Mouse (Mus musculus) liver, embryonic 14.5 days (tissue): ENCODE data around the gene 1600014C23Rik. TPM values are rescaled to one million over a fixed set of nuclear protein-coding genes. Genes with fewer than 3 reads are reported as not detected.

Experiments used
- ATAC-seq: fragments of 200-750 bp; cut with Nextera tagmentation; 2 replicates; pipeline ENCODE4 v1.8.0; 2017; ENCODE audit warnings: moderate number of reproducible peaks, mild to moderate bottlenecking, moderate library complexity; ENCODE audit not compliant: insufficient read depth
- DNase-seq, 3 experiments: peaks; one replicate each; pipeline ENCODE4 v3.0.0-alpha.2; 2012 to 2013; ENCODE audit warnings: low read depth in 3 of 3, low spot score in 3 of 3
- H3K27ac ChIP-seq: fragments of 300-500 bp; sonication (generic); 2 replicates; pipeline ENCODE4 v1.5.1; 2014; ENCODE audit warnings: moderate library complexity, mild to moderate bottlenecking, control low read depth, inconsistent platforms
- H3K27me3 ChIP-seq: fragments of 300-500 bp; sonication (generic); 2 replicates; pipeline ENCODE4 v1.6.1; 2014; ENCODE audit warnings: mild to moderate bottlenecking, low read length, moderate library complexity; ENCODE audit not compliant: control insufficient read depth, insufficient read depth
- H3K36me3 ChIP-seq: fragments of 300-500 bp; sonication (generic); replicated peaks from 2 replicates; pipeline ENCODE4 v1.6.1; 2014; ENCODE audit warnings: low read depth; ENCODE audit not compliant: control insufficient read depth, insufficient read depth
- H3K4me1 ChIP-seq, 2 experiments: fragments of 200-500 bp in 1 of 2; fragments of 300-500 bp in 1 of 2; sonication (generic) in 1 of 2; replicated peaks; 2 replicates each; pipeline ENCODE4 v1.6.1; 2012 to 2014; ENCODE audit warnings: antibody characterized with exemption in 1 of 2, inconsistent platforms in 1 of 2, low read length in 1 of 2; ENCODE audit not compliant: control insufficient read depth in 2 of 2, insufficient read depth in 2 of 2
- H3K4me2 ChIP-seq: fragments of 300-500 bp; sonication (generic); 2 replicates; pipeline ENCODE4 v1.6.1; 2014; ENCODE audit warnings: low read depth, mild to moderate bottlenecking, control low read depth, moderate library complexity
- H3K4me3 ChIP-seq, 2 experiments: fragments of 200-500 bp in 1 of 2; fragments of 300-500 bp in 1 of 2; sonication (generic) in 1 of 2; 2 replicates each; pipeline ENCODE4 v1.5.1; 2012 to 2014; ENCODE audit warnings: low read depth in 2 of 2, low read length in 2 of 2, mild to moderate bottlenecking in 2 of 2, control low read depth in 1 of 2, inconsistent platforms in 1 of 2, moderate library complexity in 1 of 2; ENCODE audit not compliant: insufficient read depth in 1 of 2
- H3K9ac ChIP-seq: fragments of 300-500 bp; sonication (generic); replicated peaks from 2 replicates; pipeline ENCODE4 v1.6.1; 2014; ENCODE audit warnings: mild to moderate bottlenecking, control low read depth, moderate library complexity
- H3K9me3 ChIP-seq: fragments of 300-500 bp; sonication (generic); 2 replicates; pipeline ENCODE4 v1.6.1; 2016; ENCODE audit warnings: low read length, mixed read lengths; ENCODE audit not compliant: control insufficient read depth
- CTCF ChIP-seq: IDR thresholded peaks from 2 replicates; pipeline ENCODE4 v1.5.1; 2016; ENCODE audit warnings: antibody characterized with exemption, low read depth, control low read depth
- EP300 ChIP-seq: IDR thresholded peaks from 2 replicates; pipeline ENCODE4 v1.6.1; 2016; ENCODE audit warnings: antibody characterized with exemption, low read depth
- WGBS: fragments of 180-500 bp; shearing (Covaris S2); extraction: QIAGEN DNeasy Blood & Tissue Kit; methylation state at CpG from one replicate; pipeline ENCODE4 v1.1.7; 2014; ENCODE audit not compliant: insufficient replicate concordance; 5-methylcytosine and 5-hydroxymethylcytosine counted together
- polyA plus RNA-seq, 2 experiments: library from polyadenylated mRNA; depleted of rRNA in 1 of 2; stranded (reverse) in 1 of 2; unstranded in 1 of 2; fragments of >200 nt; fragmentation: Nextera tagmentation in 1 of 2; extraction: Ambion mirVana in 1 of 2; gene quantifications; 2 replicates each; pipeline versions ENCODE4 v1.2.1 to v1.2.3; 2012 to 2014

Gene 1600014C23Rik
- polyA plus RNA-seq, 2 experiments: not detected

DNA sequence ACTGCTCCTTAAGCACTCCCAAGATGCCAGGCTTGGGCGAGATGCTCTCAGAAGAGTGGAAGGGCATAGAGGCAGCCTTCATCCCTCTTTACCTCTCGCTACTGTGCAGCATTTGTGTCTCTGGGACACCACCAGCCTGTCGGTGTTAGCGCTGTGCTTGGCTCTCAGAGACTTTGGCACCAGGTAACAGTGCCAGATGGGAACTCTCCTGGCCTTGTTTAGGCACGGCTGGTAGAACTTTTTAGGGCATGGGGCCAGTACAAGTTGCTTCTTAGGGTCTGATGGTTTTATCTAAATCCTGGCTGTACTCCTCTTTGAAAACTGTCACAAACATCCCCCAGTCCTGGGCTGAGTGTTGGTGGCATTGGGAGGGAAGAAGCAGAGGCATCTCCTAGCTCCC, 26.1 kb upstream of the 1600014C23Rik start:
- ATAC-seq (no peak), DNase-seq (no peak)
- H3K4me1 ChIP-seq: no peaks in the 10 kb centered on the region
- no peak overlapping the region for H3K4me3 ChIP-seq
- H3K9me3 ChIP-seq: no peaks in the 10 kb centered on the region
- WGBS: 70% methylated on average over 5 of the region's 5 CpGs
- H3K27ac ChIP-seq: no peak overlapping the region
- TF ChIP-seq CTCF (no peak), EP300 (no peak)
- H3K36me3 ChIP-seq: no peaks in the 10 kb centered on the region
- no peak overlapping the region for H3K4me2 ChIP-seq
- no peak overlapping the region for H3K9ac ChIP-seq
- H3K27me3 ChIP-seq: no peaks in the 10 kb centered on the region

GRCm38 (mm10) chr17:45758808-45759207, 25.2 kb upstream of the 1600014C23Rik start:
- TF ChIP-seq EP300 (no peak), CTCF (no peak)
- no peaks in the 10 kb centered on the region for H3K4me1 ChIP-seq
- H3K27ac ChIP-seq: no peak overlapping the region
- 60% methylated on average over 7 of the region's 7 CpGs for WGBS
- H3K4me2 ChIP-seq: no peak overlapping the region
- H3K9me3 ChIP-seq: no peaks in the 10 kb centered on the region
- H3K36me3 ChIP-seq: no peaks in the 10 kb centered on the region
- ATAC-seq: no peak
- no peak for DNase-seq
- H3K9ac ChIP-seq: no peak overlapping the region
- no peaks in the 10 kb centered on the region for H3K27me3 ChIP-seq
- no peak overlapping the region for H3K4me3 ChIP-seq

GRCm38 (mm10) chr17:45757932-45758331, 24.3 kb upstream of the 1600014C23Rik start:
- Histone ChIP-seq H3K9me3 (no peaks in the 10 kb centered on the region), H3K4me3 (no peak overlapping the region), H3K4me1 (no peaks in the 10 kb centered on the region), H3K36me3 (no peaks in the 10 kb centered on the region), H3K9ac (no peak overlapping the region), H3K27me3 (no peaks in the 10 kb centered on the region), H3K4me2 (no peak overlapping the region), H3K27ac (no peak overlapping the region)
- ATAC-seq: no peak
- TF ChIP-seq EP300 (no peak), CTCF (no peak)
- no peak for DNase-seq
- 58% methylated on average over 8 of the region's 8 CpGs for WGBS

DNA sequence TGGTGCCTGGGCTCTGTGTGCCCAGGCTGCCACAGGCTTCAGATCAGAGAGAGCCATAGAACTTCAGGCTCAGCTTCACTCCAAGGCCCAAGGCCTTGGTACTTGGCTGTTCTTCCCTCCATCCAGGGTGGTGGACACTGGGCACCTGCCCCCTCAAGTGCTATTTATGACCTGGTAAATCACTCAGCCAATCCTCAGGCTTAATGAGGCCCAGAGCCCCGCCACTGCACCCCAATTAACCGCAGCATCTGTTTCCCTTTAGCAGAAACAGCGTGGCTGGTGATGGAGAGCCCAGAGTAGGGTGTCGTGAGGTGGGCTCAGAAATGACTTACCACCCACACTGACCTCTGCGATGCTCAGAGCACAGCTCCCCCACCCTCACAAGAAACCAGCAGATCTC, 23.2 kb upstream of the 1600014C23Rik start:
- WGBS: 42% methylated on average over 5 of the region's 5 CpGs
- ATAC-seq: no peak

GRCm38 (mm10) chr17:45756391-45756790, 22.7 kb upstream of the 1600014C23Rik start:
- TF ChIP-seq CTCF (no peak), EP300 (no peak)

More for the DNA sequence above, 23.2 kb upstream of the 1600014C23Rik start:
- Histone ChIP-seq H3K9ac (no peak overlapping the region), H3K27ac (no peak overlapping the region), H3K36me3 (no peaks in the 10 kb centered on the region), H3K27me3 (no peaks in the 10 kb centered on the region), H3K9me3 (no peaks in the 10 kb centered on the region), H3K4me2 (no peak overlapping the region), H3K4me3 (no peak overlapping the region), H3K4me1 (no peaks in the 10 kb centered on the region)
- no peak for DNase-seq
- TF ChIP-seq EP300 (no peak), CTCF (no peak)

More at GRCm38 (mm10) chr17:45756391-45756790, 22.7 kb upstream of the 1600014C23Rik start:
- DNase-seq (no peak), ATAC-seq (no peak)
- Histone ChIP-seq H3K9me3 (no peaks in the 10 kb centered on the region), H3K27ac (no peak overlapping the region), H3K4me1 (no peaks in the 10 kb centered on the region), H3K36me3 (no peaks in the 10 kb centered on the region), H3K27me3 (no peaks in the 10 kb centered on the region), H3K9ac (no peak overlapping the region), H3K4me2 (no peak overlapping the region), H3K4me3 (no peak overlapping the region)
- WGBS: 58% methylated on average over 8 of the region's 8 CpGs
